Mouse (Mus musculus) heart, adult 2 months (tissue): ENCODE results near the gene Lima1.

Experiments
- CTCF ChIP-seq: fragments of 200-600 bp; IDR thresholded peaks from 2 replicates; pipeline ENCODE4 v1.8.1; 2022; ENCODE audit warnings: antibody characterized with exemption, mild to moderate bottlenecking, moderate library complexity
- EP300 ChIP-seq: fragments of 200-500 bp; IDR thresholded peaks from 2 replicates; pipeline ENCODE4 v1.6.1; 2011; ENCODE audit warnings: low read depth, low read length, control low read depth; ENCODE audit not compliant: insufficient read depth
- POLR2A ChIP-seq: fragments of 200-500 bp; IDR thresholded peaks from 2 replicates; pipeline ENCODE4 v1.6.1; 2011; ENCODE audit warnings: mild to moderate bottlenecking, low read depth, low read length, control low read depth; ENCODE audit not compliant: insufficient read depth

GRCm38 (mm10) chr15:99768761-99769160 lies 106.5 kb downstream of the Lima1 start:
- TF ChIP-seq POLR2A (no peak), CTCF (no peak), EP300 (no peak)
